Mouse (Mus musculus) A20 (cell line): Measurements from ENCODE around the gene Pigv.
A peak's percentile ranks its signal among the peaks of the same experiment; 100 is the strongest.

Experiments
- DNase-seq: peaks from one replicate; pipeline ENCODE4 v3.0.0-alpha.2; 2011; ENCODE audit warnings: low read depth, low spot score

Pigv gene

DNA sequence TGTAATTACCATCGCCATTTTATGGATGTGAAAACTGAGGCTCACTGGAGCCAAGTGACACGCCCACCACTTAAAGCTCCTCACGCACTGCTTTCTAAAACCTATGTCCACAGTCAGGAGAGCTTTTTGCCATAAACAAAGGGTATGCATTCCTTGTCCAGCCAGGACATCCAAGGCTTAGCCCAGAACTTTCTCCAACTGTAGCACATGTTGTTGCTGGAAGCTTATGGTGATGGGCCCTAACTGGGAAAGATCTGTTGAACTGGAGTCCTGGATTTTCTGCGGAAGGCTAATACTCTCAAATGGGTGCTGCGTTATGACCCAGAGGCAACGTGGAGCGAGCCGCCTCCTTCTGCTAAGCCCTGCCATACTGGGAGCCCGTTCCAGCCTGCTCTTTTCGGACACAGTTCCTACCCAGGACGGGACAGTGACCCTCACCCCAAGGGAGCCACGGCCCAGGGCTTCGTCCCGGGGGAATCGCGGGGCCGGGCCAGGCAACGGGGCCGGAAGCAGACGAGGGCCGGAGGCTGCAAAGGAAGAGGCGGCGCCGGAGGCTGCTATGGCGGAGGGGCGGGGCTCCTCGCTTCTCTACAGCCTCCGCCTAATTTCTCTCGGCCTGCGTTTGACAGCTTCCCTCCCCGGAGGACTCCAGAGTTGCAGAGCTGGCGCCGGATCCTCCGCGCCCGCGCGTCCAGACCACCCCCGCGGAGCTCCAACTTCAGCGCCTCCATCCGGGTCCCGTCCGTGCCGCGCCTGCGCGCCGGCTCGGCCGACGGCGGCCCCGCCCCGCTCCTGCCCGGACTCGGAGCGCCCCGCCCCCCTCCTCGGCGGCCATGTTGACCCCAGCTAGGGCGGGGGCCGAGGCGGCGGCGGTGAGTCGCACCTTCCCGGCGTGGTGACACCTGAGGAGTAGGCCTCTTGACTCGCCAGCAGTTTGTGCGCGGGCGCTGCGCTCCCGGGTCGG is at the start of gene Pigv:
Gene Pigv, minus strand, starts transcription at position 767 of the 964 bp plus-strand sequence.
- peak; percentile 93 for DNase-seq

DNA sequence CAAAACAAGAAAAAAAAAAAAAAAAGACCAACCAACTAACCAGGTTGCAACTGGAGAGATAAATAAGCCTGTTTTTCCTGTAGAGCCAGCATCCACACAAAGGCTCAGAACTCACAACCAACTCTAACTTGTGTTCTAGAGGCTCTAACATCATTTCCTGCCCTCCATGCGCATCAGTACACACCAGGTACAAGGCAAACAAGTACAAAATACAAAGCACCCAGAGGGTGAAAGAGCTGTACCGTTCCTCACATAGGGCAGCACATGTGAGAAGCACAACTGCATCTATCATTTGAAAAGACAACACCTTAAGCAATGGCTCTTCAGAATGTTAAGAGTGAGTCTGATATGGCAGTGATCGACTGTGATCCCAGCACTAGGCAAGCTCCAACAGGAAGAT is 47.3 kb upstream of the Pigv start:
- DNase-seq = no peak

DNA sequence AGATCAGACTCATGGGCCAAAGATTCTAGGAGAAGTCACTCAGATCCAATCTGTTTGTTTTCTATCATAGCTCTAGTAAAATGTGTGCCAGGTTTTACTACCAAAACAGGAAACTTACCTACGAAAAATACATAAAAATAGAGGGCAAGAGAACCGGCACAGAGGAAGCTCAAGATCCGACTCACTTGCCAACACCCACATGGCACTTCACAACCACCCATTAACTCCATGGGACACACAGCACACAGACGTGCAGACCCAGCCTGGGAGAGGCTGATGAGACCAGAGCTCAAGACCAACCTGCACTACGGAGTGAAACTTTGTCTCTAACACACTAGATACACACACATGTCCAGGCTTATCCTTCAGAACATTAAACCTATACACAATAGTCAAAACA is 40.3 kb upstream of the Pigv start:
- no peak for DNase-seq

DNA sequence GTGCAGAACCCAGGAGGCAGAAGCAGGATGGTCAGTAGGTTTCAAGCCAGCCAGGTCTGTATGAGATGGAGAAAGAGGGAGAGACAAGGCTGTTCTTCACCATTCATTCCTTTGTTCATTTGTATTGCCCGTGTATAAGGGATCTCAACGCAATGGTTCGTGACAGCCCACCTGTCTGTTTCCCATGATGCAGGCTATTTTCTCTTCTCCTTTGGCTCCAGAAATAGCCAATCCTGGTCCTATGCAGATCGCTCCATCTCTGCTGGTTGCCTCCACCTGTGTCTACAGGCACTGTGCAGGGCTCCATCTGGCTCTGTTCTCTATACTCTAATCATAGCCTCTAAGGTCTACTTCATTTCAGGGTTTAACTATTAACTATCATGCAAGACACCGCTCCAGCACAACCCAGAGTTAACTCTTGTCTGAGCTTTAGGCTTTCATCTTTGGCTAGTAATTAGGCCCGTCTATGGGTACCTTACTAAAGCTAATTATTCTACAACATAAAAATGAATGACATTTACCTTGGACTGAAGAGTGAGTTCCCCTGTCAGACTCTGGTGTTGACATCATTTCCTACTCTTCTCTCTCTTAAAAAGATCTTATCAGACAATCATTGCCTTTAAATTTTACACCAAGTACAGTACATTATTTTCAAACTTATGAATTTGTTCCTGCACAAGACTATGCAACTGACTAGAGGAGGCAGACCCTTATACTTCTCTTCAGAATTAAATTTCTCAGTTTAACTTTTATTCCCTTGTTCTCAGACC is 39.0 kb upstream of the Pigv start:
- no peak for DNase-seq

DNA sequence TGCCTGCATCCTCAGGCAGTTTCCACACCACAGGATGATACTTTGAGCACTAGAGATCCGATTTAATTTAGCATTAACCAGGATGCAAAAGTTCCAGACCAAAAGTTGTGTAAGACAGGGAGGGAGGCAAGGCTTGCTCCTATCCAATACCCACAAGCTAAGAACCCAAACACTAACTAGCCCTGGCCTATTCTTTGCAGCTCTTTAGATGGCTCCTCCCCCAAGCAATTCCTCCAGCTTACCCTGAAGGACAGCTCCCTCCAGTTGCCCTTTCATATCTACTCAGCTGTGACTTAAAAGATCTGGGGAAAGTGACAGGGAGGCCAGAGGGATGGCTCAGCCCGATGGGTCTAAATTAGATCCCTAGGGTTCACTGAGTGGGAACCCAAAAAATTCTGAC is 36.9 kb upstream of the Pigv start:
- DNase-seq = no peak

DNA sequence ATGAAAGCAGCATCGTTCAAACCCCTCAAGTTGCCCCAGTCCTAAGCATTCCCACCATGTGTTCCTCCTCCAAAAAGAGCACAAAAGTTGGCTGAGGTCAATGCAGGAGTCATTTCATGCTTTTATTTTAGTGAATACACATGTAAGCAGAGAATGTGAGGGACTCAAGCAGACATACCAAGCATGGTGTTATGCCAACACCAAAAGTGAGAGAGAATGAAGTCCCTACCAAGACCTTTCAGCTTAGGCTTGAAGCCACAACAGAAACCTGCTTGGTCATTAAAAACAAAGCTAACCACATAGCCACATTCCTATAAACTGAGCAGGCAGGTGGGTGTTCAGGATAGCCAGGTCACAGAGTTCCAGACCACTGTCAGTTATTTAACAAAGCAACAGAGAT is 35.0 kb upstream of the Pigv start:
- DNase-seq = peak; percentile 38

DNA sequence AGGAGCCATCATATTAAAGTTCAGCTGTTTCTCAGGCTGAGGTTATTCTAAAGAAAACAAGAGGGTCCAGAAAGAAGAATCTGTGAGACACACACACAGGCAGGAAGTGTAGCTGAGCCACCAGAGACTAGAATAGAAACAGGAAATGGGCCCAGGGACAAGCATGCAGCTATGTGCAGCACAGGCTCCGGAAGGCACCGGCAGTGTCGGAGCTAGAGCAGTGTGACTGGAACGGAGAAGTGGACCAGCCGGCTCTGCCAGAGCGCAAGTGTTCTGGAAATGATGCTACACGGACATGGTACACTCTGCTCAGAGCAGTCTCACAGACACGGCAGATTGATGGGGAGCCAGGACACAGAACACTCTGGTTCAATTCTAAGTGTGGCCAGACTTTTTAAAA is 34.5 kb upstream of the Pigv start:
- DNase-seq = peak; percentile 85

DNA sequence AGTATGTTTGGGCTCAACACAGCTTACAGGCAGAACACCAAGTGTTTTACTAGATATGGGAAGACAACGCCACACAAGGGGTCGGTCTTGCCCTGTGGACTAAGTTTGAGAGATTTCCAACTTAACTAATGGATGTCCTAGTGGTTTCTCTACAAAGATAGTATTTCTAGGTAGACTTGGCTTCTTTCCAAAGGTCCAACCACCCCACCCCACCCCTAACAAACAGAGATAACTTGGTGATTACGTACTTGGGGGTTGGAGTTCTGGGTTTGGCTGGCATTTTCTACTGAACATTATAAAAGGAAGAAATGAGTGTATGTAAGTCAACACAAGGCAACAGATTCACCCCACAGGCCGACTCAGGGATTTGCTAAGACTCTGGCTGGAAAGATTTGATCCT is 32.6 kb upstream of the Pigv start:
- DNase-seq = no peak

DNA sequence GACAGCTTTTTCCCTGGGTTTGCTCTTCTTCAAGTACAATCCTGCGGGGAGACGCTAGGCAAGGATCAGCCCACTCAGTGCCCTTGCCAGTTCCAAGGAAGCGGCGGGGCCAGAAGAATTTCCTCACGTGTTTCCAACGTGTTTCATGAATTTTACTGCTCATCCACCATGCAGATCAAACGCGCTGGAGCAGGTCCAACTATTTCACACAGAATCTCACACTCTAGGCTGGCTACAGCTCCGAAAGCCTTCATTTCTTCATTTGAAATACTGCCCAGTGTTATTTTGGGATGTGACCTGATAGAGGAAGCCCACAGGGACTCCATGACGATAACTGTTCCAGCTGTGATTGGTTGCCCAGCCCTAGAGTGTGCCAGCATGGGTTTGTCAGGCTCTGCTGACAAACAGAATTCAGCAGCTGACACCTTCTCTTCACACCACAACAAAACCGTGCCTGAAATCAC is 28.5 kb upstream of the Pigv start:
- DNase-seq = no peak

DNA sequence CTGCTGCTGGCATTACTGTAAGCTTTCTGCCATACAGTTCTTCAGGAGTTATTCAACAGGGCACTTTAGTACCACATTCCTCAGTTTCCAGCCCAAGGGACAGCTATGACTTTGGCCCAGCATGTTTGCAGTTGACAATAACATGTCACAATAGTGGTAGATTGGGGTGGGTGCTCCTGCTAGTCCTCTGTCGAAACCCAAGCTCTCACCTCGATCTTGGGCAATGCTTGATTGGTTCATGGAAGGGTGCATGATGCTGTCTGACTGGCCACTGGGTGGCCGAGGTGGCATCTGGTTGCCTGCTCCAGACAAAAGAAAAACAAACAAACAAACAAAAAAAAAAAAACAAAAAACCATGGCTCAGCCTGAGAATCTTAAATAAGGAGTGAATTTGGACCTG is 22.9 kb upstream of the Pigv start:
- DNase-seq = no peak

DNA sequence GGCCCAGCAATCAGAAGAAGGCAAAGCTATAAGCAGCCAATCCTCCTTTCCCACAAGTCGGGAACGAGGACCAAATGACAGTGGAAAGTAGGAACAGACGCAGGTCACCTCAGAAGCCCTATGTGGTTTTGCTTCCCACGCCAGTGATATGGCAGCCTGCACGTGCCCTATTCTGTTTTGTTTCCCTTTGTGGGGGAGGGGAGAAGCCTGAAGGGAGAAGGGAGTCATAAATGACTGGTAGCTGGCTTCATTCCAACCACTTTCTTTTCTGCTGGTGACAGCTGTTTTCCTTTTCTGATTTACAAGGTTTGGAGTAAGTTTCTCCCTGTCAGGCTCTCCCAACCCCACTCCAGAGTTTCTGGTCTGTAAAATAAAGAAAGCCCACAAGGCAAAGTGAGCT is 17.8 kb upstream of the Pigv start:
- no peak for DNase-seq

DNA sequence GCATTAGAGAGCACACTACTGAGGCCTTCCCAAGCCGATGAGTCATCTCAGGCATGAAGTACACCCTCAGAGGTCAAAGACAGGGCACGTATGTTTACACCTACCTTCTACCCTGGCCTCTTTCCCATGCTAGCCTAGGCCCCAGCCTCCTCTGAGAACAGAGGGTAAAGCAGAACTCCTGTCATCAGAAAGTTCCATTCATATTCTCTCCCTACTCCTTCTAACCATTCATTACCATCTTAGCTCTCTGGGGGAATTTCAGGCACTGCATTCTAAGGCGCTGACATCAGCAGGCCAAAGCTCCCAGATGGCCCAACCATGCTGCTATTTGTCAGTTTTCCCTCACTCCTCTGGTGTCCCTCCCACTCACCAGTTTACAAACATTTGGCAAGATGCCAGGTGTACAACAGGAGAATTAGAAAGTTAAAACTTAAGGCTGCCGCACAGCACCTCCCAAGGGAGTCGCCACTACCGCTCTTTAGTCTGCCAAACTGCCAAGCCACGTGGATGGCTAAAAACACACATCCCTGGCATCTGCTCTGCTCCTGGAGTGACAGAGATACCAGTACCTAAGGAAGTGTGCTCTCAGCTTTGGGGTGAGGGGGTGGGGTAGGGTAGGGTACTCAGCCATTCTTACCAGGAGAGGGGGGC is 16.1 kb upstream of the Pigv start:
- no peak for DNase-seq

DNA sequence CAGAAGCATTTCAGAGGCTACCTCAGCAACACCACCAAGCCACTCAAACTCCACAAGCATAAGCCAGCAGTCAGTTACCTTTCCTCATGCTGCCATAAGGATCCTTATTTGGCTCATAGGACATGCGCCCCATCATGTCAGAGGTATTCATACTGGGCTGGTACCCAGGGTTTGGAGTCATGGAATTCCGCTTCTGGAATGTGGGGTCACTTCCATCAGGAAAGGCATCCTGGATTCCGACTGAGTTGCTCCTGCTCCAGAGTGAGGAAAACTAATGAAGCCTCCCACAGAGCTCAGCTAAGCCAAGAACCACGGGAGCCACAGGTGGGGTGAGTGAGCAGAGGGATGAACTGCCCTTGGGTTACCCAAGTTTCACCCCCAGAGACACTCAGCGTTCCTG is 14.7 kb upstream of the Pigv start:
- DNase-seq = no peak

DNA sequence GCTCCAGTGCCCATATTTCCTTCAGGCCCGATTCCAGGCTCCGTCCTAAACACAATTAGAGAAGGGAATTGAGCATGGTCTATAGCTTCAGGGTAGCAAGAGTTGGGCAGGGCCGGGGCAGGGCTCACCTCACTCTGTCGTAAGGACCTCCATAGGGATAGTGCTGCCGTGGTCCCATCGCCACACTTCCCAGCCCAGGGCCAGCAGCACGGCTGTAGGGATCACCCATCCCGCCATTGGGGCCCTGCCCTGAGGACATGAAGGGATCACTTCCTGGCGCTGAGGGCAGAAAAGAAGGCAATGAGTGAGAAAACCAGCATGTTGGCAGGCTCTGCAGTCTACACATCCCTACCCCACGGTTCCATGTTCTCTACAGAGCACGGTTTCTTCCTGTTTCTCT is 14.1 kb upstream of the Pigv start:
- DNase-seq = no peak

DNA sequence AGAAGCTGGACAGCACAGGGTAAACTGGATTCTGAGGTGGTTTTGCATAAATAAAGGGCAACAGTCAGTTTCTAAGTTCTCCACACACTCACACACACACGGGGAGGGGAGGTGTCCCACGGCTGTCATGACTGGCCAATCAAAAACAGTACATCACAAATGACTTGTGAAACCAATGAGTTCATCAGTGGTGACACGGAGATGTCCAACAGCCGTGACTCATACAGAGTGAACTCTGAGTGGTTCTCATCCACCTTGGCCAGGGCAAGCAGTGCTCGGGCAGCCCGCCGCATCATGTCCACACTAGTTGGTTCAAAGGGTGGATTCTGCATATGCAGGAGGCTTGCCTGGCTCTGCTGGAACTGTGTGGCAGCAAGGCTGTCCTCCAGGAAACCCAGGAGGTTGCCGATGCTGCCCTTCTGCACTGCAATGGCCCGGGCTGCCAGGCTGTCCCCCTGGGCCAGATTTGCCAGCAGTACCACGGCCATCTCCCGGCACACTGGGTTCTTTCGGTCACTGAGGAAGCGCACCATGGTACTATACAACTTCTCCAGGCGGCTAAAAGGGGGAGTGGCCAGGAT is 7.8 kb upstream of the Pigv start:
- DNase-seq = no peak

DNA sequence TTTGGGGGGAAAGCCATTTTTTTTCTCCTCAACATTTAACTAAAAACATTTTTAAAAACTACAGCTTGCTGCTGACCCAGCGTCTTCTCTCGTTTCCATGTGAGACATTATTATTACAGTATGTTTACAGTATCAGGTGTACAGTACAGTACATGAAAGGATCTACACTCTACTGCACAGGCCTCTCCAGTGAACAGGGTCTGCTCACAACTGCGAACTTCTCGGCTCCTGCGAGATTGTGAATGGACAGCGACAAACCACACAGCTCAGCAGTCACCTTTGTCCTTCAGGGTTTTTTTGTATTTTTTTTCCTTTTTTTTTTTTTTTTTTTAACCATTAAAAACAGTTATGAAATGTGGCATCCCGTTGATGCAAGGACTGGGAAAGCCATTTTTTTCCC is 7.2 kb upstream of the Pigv start:
- DNase-seq = peak; percentile 40

DNA sequence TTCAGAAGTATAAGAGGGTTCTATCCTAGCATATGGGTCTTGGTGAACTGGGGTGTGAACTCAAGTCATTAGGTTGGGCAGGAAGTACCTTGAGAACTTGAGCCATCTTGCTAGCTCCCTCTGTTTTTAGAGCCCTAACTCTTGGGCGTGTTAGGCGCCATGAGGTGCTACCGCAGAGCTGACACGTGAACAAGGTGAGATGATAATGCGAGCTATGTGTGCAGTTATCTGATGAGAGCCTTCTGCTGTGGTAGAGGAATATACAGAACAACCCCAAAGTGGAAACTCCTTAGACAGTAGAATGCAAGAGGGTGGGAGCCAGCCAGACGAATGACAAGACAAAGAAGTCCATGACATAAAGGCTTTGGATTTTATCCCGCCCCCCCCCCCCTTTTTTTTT is 4.8 kb upstream of the Pigv start:
- no peak for DNase-seq

DNA sequence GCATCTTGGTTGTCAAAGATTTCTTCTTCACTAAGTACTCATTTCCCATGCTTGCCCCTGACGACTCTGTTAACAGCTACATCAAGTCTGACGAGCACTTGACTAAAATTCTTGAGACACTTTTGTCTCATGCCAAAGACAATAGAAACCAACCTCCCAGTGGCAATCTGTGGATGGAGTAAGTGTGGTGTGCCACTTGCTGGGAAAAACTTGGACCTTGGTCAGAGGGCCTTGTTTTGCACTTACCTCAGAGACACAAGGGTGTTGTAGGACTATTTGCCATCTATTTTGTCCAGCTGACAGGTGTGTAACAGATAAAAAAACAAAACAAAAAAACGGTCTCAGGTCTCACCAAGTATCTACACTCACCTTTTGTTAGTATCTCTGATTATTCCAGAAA is 3.7 kb upstream of the Pigv start:
- DNase-seq = peak; percentile 37

DNA sequence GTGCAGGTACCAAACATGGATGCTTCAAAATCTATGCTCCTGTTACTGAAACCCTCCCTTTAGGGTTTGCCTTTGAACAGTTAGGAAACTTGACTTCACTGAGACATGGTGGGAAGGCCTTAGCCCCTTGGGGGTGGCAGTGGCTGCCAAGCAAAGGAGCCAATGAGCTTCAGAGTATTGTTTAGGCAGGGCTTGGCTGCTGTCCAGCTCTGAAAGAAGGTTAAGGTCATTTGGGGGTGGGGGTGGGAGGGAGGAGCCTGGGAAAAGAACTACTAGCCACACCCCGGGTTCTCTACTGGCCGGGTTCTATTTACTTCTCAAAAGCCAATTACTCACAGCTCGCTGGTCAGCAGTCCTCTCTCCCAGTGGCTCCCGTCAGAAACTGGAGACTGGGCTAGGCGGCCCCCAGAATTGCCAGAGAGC is 3.2 kb upstream of the Pigv start:
- DNase-seq = peak; percentile 78

DNA sequence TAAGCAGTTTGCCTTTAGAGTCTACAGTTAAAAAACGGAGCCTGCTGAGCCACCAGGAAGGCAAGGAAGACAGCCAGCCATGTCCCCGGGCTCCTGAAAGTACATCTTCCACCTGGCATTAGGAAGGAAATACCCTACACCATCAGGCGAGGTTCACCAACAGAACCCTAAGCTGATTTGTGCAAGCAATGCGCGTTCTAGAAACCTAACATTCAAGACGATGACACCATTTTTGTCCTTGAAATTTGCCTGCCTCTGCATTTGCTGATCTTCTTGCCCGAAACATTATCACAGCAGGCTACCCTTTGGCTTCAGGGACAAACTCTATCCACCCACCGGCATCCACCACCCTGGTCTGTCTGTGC is 1.9 kb upstream of the Pigv start:
- peak; percentile 58 for DNase-seq

DNA sequence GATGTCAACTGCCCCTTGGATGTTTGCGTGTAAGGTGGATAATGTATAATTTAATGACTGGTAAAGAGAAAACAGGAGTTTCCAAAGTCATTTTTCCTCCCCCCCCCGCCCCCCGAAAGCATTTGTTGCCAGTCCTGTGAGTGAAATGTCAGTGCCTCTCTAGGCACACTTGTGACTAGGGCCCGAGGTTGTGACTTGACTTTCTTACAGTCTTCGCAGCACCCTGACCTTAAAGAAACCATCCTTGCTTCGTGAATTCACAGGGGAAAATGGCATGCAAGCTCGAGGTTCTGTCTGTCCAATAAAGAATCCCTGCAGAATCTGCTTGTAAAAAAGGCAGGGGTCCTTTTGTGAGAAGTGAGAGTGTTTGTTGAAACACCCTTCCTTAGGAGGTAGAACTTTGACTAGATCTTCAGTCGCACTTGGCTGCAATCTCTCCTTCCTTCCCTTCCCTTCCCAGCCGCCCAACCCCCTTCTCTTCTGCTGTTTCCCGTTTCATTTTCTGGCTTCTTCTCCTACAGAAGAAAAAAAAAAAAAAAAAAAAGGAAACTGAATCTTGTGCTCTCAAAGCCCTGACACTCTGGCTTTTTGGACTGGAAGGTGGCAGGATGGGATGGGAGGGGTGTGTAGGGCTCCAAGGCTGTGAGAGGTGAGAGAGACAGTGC is 1.4 kb upstream of the Pigv start:
- DNase-seq = peak; percentile 67
